Mouse (Mus musculus): ENCODE measurements around the gene Serpinb3b.
"Not testable (repeated sequence)": the region's sequence is repeated elsewhere in the genome, so short reads cannot be mapped to it uniquely, and the experiment has no call there.

Gene Serpinb3b

GRCm38 (mm10) chr1:107278261-107278660 lies at the start of gene Serpinb3b, which contains the start of gene Serpinb3c:
Serpinb3b (minus strand) TSS chr1:107278361.
Serpinb3c (minus strand) TSS chr1:107278371.
- not testable (repeated sequence) for DNase-seq (ENCODE audit: low read depth, low spot score)

GRCm38 (mm10) chr1:107243170-107243569 lies 35.0 kb downstream of the Serpinb3b start:
- DNase-seq (ENCODE audit: low read depth, low spot score): not testable (repeated sequence)

DNA sequence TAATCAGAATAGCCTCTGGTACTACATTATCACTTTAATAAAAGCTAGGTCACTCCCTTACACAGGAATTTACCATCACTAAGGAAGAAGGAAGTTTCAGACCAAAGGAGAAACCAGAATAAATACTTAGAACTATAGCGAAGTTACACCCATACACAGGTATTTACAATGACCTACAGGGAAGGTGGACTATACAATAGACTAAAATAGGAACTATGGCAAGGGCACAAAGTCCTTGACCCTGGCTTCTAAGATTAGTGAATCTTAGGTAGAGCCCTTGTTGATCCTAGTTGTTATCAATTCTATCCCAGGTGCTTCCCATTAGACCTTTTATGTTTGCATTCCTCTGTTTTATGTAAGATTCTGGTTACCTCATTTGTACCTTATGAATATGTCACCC lies 60.9 kb downstream of the Serpinb3b start:
- not testable (repeated sequence) for DNase-seq (ENCODE audit: low read depth, low spot score)

GRCm38 (mm10) chr1:107127453-107127852 lies 150.7 kb downstream of the Serpinb3b start:
- not testable (repeated sequence) for DNase-seq (ENCODE audit: low read depth, low spot score)
